Mouse (Mus musculus) neural tube, embryonic 11.5 days (tissue): ENCODE measurements around the gene Ifna6. TPM values are rescaled to one million over a fixed set of nuclear protein-coding genes. Genes with fewer than 3 reads are reported as not detected.

Experiments used
- ATAC-seq: fragments of 200-750 bp; cut with Nextera tagmentation; 2 replicates; pipeline ENCODE4 v1.8.0; 2017; ENCODE audit warnings: moderate number of reproducible peaks, mild to moderate bottlenecking, moderate TSS enrichment, moderate library complexity; ENCODE audit not compliant: insufficient read depth, low FRiP score, low TSS enrichment
- DNase-seq: peaks from one replicate; pipeline ENCODE4 v3.0.0-alpha.2; 2015; ENCODE audit warnings: low spot score
- H3K27ac ChIP-seq: fragments of 300-500 bp; sonication (generic); 2 replicates; pipeline ENCODE4 v1.5.1; 2014; ENCODE audit warnings: low read depth, mild to moderate bottlenecking, low read length
- H3K27me3 ChIP-seq: fragments of 300-500 bp; sonication (generic); 2 replicates; pipeline ENCODE4 v1.6.1; 2014; ENCODE audit warnings: mild to moderate bottlenecking, low read length, mixed read lengths; ENCODE audit not compliant: control insufficient read depth, insufficient read depth
- H3K36me3 ChIP-seq: fragments of 300-500 bp; sonication (generic); 2 replicates; pipeline ENCODE4 v1.6.1; 2014; ENCODE audit warnings: mild to moderate bottlenecking, low read length, moderate library complexity, mixed read lengths; ENCODE audit not compliant: control insufficient read depth, insufficient read depth
- H3K4me1 ChIP-seq: fragments of 300-500 bp; sonication (generic); 2 replicates; pipeline ENCODE4 v1.6.1; 2014; ENCODE audit warnings: low read length, mixed read lengths; ENCODE audit not compliant: control insufficient read depth, insufficient read depth
- H3K4me2 ChIP-seq: fragments of 300-500 bp; sonication (generic); 2 replicates; pipeline ENCODE4 v1.6.1; 2014; ENCODE audit warnings: low read depth, mild to moderate bottlenecking, moderate library complexity
- H3K4me3 ChIP-seq: fragments of 300-500 bp; sonication (generic); 2 replicates; pipeline ENCODE4 v1.5.1; 2014; ENCODE audit warnings: low read depth, low read length
- H3K9ac ChIP-seq: fragments of 300-500 bp; sonication (generic); 2 replicates; pipeline ENCODE4 v1.6.1; 2014; ENCODE audit warnings: mild to moderate bottlenecking, low read length
- H3K9me3 ChIP-seq: fragments of 300-500 bp; sonication (generic); 2 replicates; pipeline ENCODE4 v1.6.1; 2016; ENCODE audit warnings: low read length; ENCODE audit not compliant: control insufficient read depth
- WGBS: fragments of 180-500 bp; shearing (Covaris S2); extraction: QIAGEN DNeasy Blood & Tissue Kit; methylation state at CpG from one replicate; pipeline ENCODE4 v1.1.7; 2014; 5-methylcytosine and 5-hydroxymethylcytosine counted together
- polyA plus RNA-seq: library from polyadenylated mRNA; unstranded; fragments of >200 nt; fragmentation: Nextera tagmentation; extraction: Ambion mirVana; gene quantifications from 2 replicates; pipeline ENCODE4 v1.2.1, GENCODE M21; 2014

The Ifna6 gene
- polyA plus RNA-seq, 1 experiment from 2014 or later = not detected

DNA sequence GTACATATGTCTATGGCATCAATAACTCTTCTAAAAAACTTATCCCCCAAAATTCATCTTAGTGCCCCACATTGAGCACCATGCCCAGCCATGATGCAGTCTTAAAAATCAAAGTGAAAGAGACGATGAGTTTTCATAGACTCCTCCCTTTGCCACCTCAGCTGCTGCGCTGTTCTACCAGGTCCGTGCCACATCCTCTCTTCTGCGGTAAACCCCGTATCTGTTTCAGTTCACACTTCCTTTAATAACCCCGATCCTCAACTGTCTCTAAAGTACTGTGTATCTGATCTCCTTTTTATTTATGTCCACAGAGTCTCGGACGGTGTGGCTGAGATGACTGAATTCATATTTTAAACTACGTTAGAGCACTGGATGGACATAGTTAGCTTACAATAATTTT, 37.4 kb downstream of the Ifna6 start:
- Histone ChIP-seq H3K36me3 (no peaks in the 10 kb centered on the region), H3K27ac (no peak overlapping the region), H3K9me3 (no peaks in the 10 kb centered on the region), H3K4me3 (no peak overlapping the region), H3K27me3 (no peaks in the 10 kb centered on the region), H3K9ac (no peak overlapping the region), H3K4me1 (no peaks in the 10 kb centered on the region), H3K4me2 (no peak overlapping the region)
- no peak for DNase-seq
- no peak for ATAC-seq
- WGBS = 67% methylated on average over 9 of the region's 9 CpGs

DNA sequence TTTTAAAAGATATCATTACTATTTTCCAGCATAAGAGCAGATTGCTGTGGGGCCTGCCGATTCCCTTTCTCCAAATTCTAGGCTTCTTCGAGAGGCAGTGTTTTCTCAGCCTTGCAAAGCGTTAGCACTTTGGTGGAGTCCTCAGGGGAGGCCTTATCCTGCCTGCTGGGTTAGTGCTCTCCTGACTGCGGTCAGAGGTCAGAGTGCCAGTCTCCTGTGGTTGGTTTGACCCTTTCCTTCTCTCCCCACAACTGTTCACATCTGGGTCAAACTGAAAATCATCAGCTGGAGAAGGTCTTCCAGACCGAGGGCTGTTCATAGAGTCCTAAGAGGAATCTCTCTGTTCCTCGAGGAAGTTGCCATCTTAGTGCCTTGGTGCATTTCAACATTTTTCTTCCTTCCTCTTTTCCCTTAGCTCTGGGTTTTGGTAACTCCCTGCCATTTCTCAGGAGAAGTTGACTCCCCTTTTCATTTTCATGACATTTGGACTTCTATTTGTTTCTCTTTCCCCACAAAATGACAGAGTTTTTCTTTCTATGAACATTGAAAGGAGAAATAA, 37.9 kb downstream of the Ifna6 start:
- 47% methylated on average over 6 of the region's 6 CpGs for WGBS
- no peak overlapping the region for H3K4me3 ChIP-seq

DNA sequence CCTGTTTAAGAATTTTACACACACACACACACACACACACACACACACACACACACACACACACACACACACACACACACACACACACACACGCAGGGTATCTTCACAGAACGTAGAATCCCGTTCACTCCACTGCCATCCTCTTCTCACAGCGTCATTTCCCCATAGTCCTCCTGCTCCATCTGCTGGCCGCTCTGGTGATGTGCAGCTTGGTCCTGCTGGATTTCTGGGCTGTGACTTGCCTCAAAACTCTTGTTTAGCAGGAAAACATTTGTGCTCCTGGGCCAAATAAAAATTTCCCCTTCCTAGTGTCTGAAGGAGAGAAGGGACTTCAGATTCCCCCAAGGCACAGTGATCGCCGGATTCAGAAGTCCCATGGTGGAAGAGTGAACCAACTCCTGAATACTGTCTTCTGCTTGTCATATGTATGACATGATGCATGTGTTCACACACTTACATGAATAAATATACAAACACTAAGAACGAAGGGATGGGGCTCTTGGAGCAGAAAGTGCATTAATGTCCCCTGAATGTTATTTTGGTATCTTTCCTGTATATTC, 40.2 kb downstream of the Ifna6 start:
- ATAC-seq = peak; percentile 67
- Histone ChIP-seq H3K27ac (no peak overlapping the region), H3K27me3 (no peaks in the 10 kb centered on the region), H3K4me3 (peak overlapping the region; percentile 46), H3K4me1 (no peaks in the 10 kb centered on the region), H3K4me2 (peak overlapping the region; percentile 75), H3K9ac (no peak overlapping the region), H3K36me3 (no peaks in the 10 kb centered on the region), H3K9me3 (no peaks in the 10 kb centered on the region)
- peak; percentile 82 for DNase-seq
- WGBS = 4% methylated on average over 8 of the region's 8 CpGs

More for the DNA sequence above, 37.9 kb downstream of the Ifna6 start:
- Histone ChIP-seq H3K9ac (no peak overlapping the region), H3K27ac (no peak overlapping the region), H3K4me1 (no peaks in the 10 kb centered on the region), H3K9me3 (no peaks in the 10 kb centered on the region), H3K4me2 (no peak overlapping the region), H3K36me3 (no peaks in the 10 kb centered on the region), H3K27me3 (no peaks in the 10 kb centered on the region)
- no peak for ATAC-seq
- DNase-seq = no peak

DNA sequence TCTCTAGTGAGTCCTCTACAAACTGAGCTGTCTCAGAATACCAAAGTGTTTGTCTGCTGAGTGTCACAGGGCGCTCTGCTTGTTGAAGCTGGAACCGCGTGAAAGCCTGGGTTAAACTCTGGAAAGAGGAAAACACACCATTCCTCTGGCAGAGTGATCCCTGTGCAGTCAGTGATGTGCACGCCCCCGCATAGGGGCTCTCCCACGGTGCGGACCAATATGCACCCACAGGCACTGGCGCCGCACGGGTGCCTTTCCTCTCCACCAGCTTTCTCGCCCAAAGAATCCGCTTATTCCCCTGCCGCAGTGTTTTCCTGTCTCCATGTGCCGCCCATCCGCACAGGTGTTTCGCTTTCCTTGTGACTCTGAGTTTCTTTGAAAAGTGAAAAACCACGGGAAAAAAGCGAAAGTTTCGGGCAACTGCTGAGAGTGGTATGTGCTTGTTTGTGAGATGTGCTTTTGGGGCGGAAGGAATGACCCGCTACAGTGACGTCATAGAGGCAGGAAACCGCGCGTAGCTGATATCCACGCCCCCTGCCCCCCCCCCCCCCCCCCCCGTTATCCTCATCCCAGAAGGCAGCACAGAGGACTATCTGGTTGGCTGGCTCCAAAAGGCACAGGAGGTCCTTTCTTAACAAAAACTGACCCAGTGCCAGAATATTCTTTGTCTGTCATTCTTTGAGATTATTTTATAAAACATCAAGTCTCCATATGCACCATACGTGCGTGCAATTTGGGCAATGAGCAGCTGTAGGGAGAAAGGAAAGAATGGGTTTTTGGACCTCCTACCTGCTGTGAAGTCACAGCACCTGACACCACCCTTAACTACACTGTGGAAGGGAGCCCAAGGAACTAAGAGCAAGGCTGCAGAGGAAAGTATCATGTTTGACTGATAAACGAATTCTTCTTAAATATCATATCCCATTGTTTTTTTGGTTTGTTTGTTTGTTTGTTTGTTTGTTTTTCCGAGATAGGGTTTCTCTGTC, 41.0 kb downstream of the Ifna6 start:
- H3K36me3 ChIP-seq = no peaks in the 10 kb centered on the region
- no peaks in the 10 kb centered on the region for H3K4me1 ChIP-seq
- H3K9me3 ChIP-seq = no peaks in the 10 kb centered on the region
- H3K9ac ChIP-seq = peak overlapping the region; percentile 19; the same call in 1 of the 2 replicates
- peak; percentile 79 for ATAC-seq
- peak; percentile 58 for DNase-seq
- H3K27ac ChIP-seq = no peak overlapping the region
- 9% methylated on average over 30 of the region's 31 CpGs for WGBS
- H3K27me3 ChIP-seq = no peaks in the 10 kb centered on the region
- peak overlapping the region; percentile 75 for H3K4me2 ChIP-seq
- H3K4me3 ChIP-seq = peak overlapping the region; percentile 46

DNA sequence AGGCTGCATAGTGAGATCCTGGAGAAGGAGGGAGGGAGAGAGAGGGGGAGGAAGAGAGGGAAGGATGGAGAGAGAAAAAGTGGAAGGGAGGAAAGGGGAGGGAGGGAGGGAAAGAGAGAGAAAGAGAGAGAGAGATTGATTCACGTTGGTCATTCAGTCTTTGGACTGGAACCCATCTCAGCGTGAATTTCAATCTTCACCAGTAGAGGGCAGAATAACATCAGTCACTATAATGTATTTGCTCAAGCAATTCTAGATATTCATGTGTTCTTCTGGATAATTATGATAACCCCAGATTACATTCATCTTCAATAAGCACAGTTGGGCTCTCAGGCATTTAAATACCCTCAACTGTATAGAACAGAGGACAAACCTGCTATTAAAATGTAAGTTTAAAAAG, 45.5 kb downstream of the Ifna6 start:
- Histone ChIP-seq H3K4me3 (no peak overlapping the region), H3K4me2 (no peak overlapping the region), H3K36me3 (no peaks in the 10 kb centered on the region), H3K9me3 (no peaks in the 10 kb centered on the region), H3K27ac (no peak overlapping the region), H3K9ac (no peak overlapping the region), H3K4me1 (no peaks in the 10 kb centered on the region), H3K27me3 (no peaks in the 10 kb centered on the region)
- DNase-seq (no peak), ATAC-seq (no peak)
- 0% methylated on average over 2 of the region's 2 CpGs for WGBS

DNA sequence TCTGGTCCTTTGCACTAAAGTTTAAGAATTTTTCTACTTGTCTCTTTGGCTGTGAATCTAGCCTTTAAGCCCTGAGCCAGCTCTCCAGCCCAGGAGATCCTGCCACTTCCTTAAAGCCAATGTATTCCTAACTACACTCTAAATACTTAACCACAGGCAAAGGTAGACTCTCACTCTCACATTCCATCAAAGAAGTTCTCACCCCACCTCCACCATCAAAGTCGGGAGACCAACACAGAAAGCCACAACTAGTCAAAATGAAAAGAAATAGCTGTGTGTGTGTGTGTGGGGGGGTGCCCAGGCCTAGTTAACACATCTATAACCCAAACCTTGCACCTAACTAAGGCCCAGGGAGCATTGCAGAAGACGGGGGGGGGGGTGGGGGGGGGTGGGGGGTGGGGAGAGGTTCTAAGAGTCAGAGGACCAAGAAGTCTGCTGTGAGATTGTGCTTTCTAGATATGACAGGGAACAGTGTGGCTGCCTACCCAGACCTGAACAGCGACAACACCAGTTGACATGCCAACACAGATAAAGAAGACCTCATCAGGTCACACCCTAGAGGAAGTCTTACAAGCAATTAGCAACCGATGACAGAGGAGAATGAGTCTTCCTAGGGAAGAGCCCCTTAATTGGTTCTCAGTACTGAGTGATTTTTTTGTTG, 48.3 kb downstream of the Ifna6 start:
- 81% methylated on average over 3 of the region's 4 CpGs for WGBS
- H3K4me1 ChIP-seq = no peaks in the 10 kb centered on the region
- no peak overlapping the region for H3K9ac ChIP-seq
- DNase-seq (no peak), ATAC-seq (no peak)
- H3K36me3 ChIP-seq = no peaks in the 10 kb centered on the region
- H3K4me3 ChIP-seq = no peak overlapping the region
- no peaks in the 10 kb centered on the region for H3K9me3 ChIP-seq
- H3K4me2 ChIP-seq = no peak overlapping the region
- no peaks in the 10 kb centered on the region for H3K27me3 ChIP-seq
- no peak overlapping the region for H3K27ac ChIP-seq

DNA sequence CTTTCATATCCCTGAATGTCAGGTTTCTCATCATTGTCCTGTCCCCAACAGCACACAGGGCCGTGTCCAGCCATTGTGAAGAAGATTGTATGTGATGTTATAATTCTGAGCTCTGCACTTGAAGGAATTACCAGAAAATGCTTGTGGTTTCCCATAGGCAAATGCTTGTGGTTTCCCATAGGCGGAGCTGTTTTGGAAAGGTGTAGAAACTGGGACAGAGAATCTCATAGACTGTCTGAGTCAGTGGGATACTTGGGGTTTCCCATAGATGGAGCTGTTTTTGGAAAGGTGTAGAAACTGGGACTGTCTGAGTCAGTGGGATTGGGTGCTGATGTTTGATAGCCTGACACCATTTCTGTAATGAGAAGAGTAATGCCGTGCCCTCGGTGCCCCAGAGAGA, 49.3 kb downstream of the Ifna6 start:
- no peaks in the 10 kb centered on the region for H3K27me3 ChIP-seq
- H3K4me3 ChIP-seq = no peak overlapping the region
- no peaks in the 10 kb centered on the region for H3K36me3 ChIP-seq
- no peaks in the 10 kb centered on the region for H3K4me1 ChIP-seq
- DNase-seq (no peak), ATAC-seq (no peak)
- 89% methylated on average over 4 of the region's 4 CpGs for WGBS
- no peak overlapping the region for H3K27ac ChIP-seq
- no peak overlapping the region for H3K9ac ChIP-seq
- no peak overlapping the region for H3K4me2 ChIP-seq
- H3K9me3 ChIP-seq = no peaks in the 10 kb centered on the region
